Mouse (Mus musculus): Measurements from ENCODE around the gene Lrp10. TPM values are rescaled to one million over a fixed set of nuclear protein-coding genes. Genes with fewer than 3 reads are reported as not detected.

Gene Lrp10
- polyA plus RNA-seq, 1 experiment from 2014 or later, result 59.3 TPM

GRCm38 (mm10) chr14:54440538-54440937 lies 23.4 kb upstream of the Lrp10 start:
- no peak overlapping the region for H3K4me2 ChIP-seq (replicated peaks; ENCODE audit: low read depth)
- H3K36me3 ChIP-seq (ENCODE audit: control insufficient read depth, insufficient read depth, low read length), result peaks cover 27% of the 10 kb centered on the region
- no peak overlapping the region for H3K4me3 ChIP-seq (ENCODE audit: low read depth, low read length)
- TF ChIP-seq CTCF (IDR thresholded peaks at IDR 0.05; ENCODE audit: low read depth) (no peak), EP300 (optimal IDR thresholded peaks at IDR 0.05) (no peak)
- DNase-seq (ENCODE audit: low spot score), result no peak
- ATAC-seq (ENCODE audit: low FRiP score, low TSS enrichment), result no peak
- no peaks in the 10 kb centered on the region for H3K4me1 ChIP-seq (replicated peaks; ENCODE audit: control insufficient read depth, insufficient read depth)
- H3K27me3 ChIP-seq (ENCODE audit: control insufficient read depth, insufficient read depth, low read length), result no peaks in the 10 kb centered on the region
- no peaks in the 10 kb centered on the region for H3K9me3 ChIP-seq (ENCODE audit: control insufficient read depth, low read length)
- H3K27ac ChIP-seq (replicated peaks), result no peak overlapping the region
- no peak overlapping the region for H3K9ac ChIP-seq (ENCODE audit: low read length)
- 89% methylated on average over 14 of the region's 14 CpGs for WGBS

DNA sequence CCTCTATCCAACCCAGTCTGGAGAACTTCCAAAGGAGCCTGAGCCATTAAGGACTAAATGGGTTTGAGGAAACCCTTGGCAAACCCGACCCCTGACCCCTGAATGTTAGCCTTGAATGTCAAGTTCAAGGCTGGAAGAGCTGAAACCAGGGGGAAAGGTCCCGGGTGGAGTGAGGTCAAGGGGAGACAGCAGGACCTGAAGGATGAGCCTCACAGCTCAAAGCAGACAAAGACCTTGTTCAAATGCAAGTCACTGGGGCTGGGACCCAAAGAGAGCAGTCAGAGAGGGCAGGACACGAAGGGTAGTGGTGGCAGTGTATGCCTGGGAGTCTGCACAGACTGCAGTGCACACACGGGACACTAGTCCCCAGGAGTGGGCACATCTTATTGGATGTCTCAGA lies 22.6 kb upstream of the Lrp10 start:
- H3K4me2 ChIP-seq (replicated peaks; ENCODE audit: low read depth), result no peak overlapping the region
- TF ChIP-seq EP300 (optimal IDR thresholded peaks at IDR 0.05), result no peak
- TF ChIP-seq CTCF (IDR thresholded peaks at IDR 0.05; ENCODE audit: low read depth), result no peak
- DNase-seq (ENCODE audit: low spot score) (no peak), ATAC-seq (ENCODE audit: low FRiP score, low TSS enrichment) (no peak)
- H3K27ac ChIP-seq (replicated peaks), result no peak overlapping the region; the same call in 1 of the 2 replicates
- H3K36me3 ChIP-seq (ENCODE audit: control insufficient read depth, insufficient read depth, low read length), result peaks cover 24% of the 10 kb centered on the region
- H3K9ac ChIP-seq (ENCODE audit: low read length), result no peak overlapping the region
- 75% methylated on average over 4 of the region's 4 CpGs for WGBS
- no peaks in the 10 kb centered on the region for H3K27me3 ChIP-seq (ENCODE audit: control insufficient read depth, insufficient read depth, low read length)
- H3K4me1 ChIP-seq (replicated peaks; ENCODE audit: control insufficient read depth, insufficient read depth), result no peaks in the 10 kb centered on the region
- no peaks in the 10 kb centered on the region for H3K9me3 ChIP-seq (ENCODE audit: control insufficient read depth, low read length)
- no peak overlapping the region for H3K4me3 ChIP-seq (ENCODE audit: low read depth, low read length)

GRCm38 (mm10) chr14:54442548-54442947 lies 21.4 kb upstream of the Lrp10 start:
- no peak for TF ChIP-seq EP300 (optimal IDR thresholded peaks at IDR 0.05)
- TF ChIP-seq CTCF (IDR thresholded peaks at IDR 0.05; ENCODE audit: low read depth), result no peak
- H3K9ac ChIP-seq (ENCODE audit: low read length), result 0 out of 2 replicates have a peak overlapping the region, but pooled peaks have one; percentile 8
- no peak for DNase-seq (ENCODE audit: low spot score)
- WGBS, result 69% methylated on average over 3 of the region's 3 CpGs
- H3K4me2 ChIP-seq (replicated peaks; ENCODE audit: low read depth), result no peak overlapping the region
- H3K27ac ChIP-seq (replicated peaks), result peak overlapping the region; percentile 88
- no peaks in the 10 kb centered on the region for H3K4me1 ChIP-seq (replicated peaks; ENCODE audit: control insufficient read depth, insufficient read depth)
- H3K4me3 ChIP-seq (ENCODE audit: low read depth, low read length), result no peak overlapping the region
- H3K9me3 ChIP-seq (ENCODE audit: control insufficient read depth, low read length), result no peaks in the 10 kb centered on the region
- ATAC-seq (ENCODE audit: low FRiP score, low TSS enrichment), result no peak
- H3K27me3 ChIP-seq (ENCODE audit: control insufficient read depth, insufficient read depth, low read length), result no peaks in the 10 kb centered on the region
- peaks cover 24% of the 10 kb centered on the region for H3K36me3 ChIP-seq (ENCODE audit: control insufficient read depth, insufficient read depth, low read length)

GRCm38 (mm10) chr14:54443196-54443595 lies 20.7 kb upstream of the Lrp10 start:
- Histone ChIP-seq H3K27me3 (ENCODE audit: control insufficient read depth, insufficient read depth, low read length) (no peaks in the 10 kb centered on the region), H3K9ac (ENCODE audit: low read length) (no peak overlapping the region), H3K4me3 (ENCODE audit: low read depth, low read length) (no peak overlapping the region), H3K27ac (replicated peaks) (peak overlapping the region; percentile 88), H3K9me3 (ENCODE audit: control insufficient read depth, low read length) (no peaks in the 10 kb centered on the region), H3K36me3 (ENCODE audit: control insufficient read depth, insufficient read depth, low read length) (peaks cover 22% of the 10 kb centered on the region), H3K4me2 (replicated peaks; ENCODE audit: low read depth) (0 out of 2 replicates have a peak overlapping the region, but pooled peaks have one; percentile 17), H3K4me1 (replicated peaks; ENCODE audit: control insufficient read depth, insufficient read depth) (no peaks in the 10 kb centered on the region)
- peak; percentile 79; the same call in 1 of the 2 replicates for ATAC-seq (ENCODE audit: low FRiP score, low TSS enrichment)
- WGBS, result 42% methylated on average over 1 of the region's 3 CpGs
- TF ChIP-seq EP300 (optimal IDR thresholded peaks at IDR 0.05), result peak; percentile 59
- no peak for TF ChIP-seq CTCF (IDR thresholded peaks at IDR 0.05; ENCODE audit: low read depth)
- DNase-seq (ENCODE audit: low spot score), result peak; percentile 43

GRCm38 (mm10) chr14:54443712-54444618 lies 20.0 kb upstream of the Lrp10 start:
- Histone ChIP-seq H3K9me3 (ENCODE audit: control insufficient read depth, low read length) (no peaks in the 10 kb centered on the region), H3K4me2 (replicated peaks; ENCODE audit: low read depth) (no peak overlapping the region), H3K36me3 (ENCODE audit: control insufficient read depth, insufficient read depth, low read length) (peaks cover 20% of the 10 kb centered on the region), H3K4me1 (replicated peaks; ENCODE audit: control insufficient read depth, insufficient read depth) (no peaks in the 10 kb centered on the region), H3K27me3 (ENCODE audit: control insufficient read depth, insufficient read depth, low read length) (no peaks in the 10 kb centered on the region), H3K27ac (replicated peaks) (peak overlapping the region; percentile 88), H3K9ac (ENCODE audit: low read length) (no peak overlapping the region), H3K4me3 (ENCODE audit: low read depth, low read length) (no peak overlapping the region)
- peak; percentile 52; the same call in 1 of the 2 replicates for ATAC-seq (ENCODE audit: low FRiP score, low TSS enrichment)
- DNase-seq (ENCODE audit: low spot score), result no peak
- TF ChIP-seq EP300 (optimal IDR thresholded peaks at IDR 0.05) (no peak), CTCF (IDR thresholded peaks at IDR 0.05; ENCODE audit: low read depth) (no peak)
- WGBS, result 58% methylated on average over 15 of the region's 15 CpGs

DNA sequence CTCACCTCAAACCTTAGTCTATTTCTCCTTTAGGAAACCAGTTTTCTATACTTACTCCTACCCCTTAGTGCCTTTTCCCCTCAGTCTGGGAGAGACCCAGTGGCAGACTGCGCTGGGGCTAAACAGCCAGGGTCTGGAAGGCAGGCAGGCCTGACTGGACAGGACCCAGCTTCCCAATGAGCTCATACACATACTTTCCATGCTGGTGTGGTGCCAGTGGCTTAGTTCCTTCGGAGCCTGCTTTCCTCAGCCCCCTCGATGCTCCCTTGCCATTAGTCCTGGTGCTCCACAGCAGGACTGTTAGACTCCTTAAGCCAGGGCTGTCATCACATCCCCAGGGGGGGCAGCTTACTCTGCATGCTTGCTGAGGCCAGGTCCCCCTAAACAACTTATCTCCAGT lies 18.5 kb upstream of the Lrp10 start:
- no peaks in the 10 kb centered on the region for H3K9me3 ChIP-seq (ENCODE audit: control insufficient read depth, low read length)
- WGBS, result 34% methylated on average over 3 of the region's 3 CpGs
- H3K4me3 ChIP-seq (ENCODE audit: low read depth, low read length), result no peak overlapping the region
- no peak; the same call in 1 of the 2 replicates for ATAC-seq (ENCODE audit: low FRiP score, low TSS enrichment)
- 0 out of 2 replicates have a peak overlapping the region, but pooled peaks have one; percentile 40 for H3K27ac ChIP-seq (replicated peaks)
- no peak for DNase-seq (ENCODE audit: low spot score)
- H3K4me2 ChIP-seq (replicated peaks; ENCODE audit: low read depth), result no peak overlapping the region
- TF ChIP-seq CTCF (IDR thresholded peaks at IDR 0.05; ENCODE audit: low read depth), result no peak
- no peak for TF ChIP-seq EP300 (optimal IDR thresholded peaks at IDR 0.05)
- H3K9ac ChIP-seq (ENCODE audit: low read length), result peak overlapping the region; percentile 23; the same call in 1 of the 2 replicates
- no peaks in the 10 kb centered on the region for H3K4me1 ChIP-seq (replicated peaks; ENCODE audit: control insufficient read depth, insufficient read depth)
- peaks cover 5% of the 10 kb centered on the region; the same call in 1 of the 2 replicates for H3K36me3 ChIP-seq (ENCODE audit: control insufficient read depth, insufficient read depth, low read length)
- no peaks in the 10 kb centered on the region for H3K27me3 ChIP-seq (ENCODE audit: control insufficient read depth, insufficient read depth, low read length)
